Mouse (Mus musculus): ENCODE measurements around the gene Rpl37a. TPM values are rescaled to one million over a fixed set of nuclear protein-coding genes. Genes with fewer than 3 reads are reported as not detected.

The Rpl37a gene
- 1,143 and 1,250 TPM in 2 replicates for polyA plus RNA-seq (2012; rRNA removed)

DNA sequence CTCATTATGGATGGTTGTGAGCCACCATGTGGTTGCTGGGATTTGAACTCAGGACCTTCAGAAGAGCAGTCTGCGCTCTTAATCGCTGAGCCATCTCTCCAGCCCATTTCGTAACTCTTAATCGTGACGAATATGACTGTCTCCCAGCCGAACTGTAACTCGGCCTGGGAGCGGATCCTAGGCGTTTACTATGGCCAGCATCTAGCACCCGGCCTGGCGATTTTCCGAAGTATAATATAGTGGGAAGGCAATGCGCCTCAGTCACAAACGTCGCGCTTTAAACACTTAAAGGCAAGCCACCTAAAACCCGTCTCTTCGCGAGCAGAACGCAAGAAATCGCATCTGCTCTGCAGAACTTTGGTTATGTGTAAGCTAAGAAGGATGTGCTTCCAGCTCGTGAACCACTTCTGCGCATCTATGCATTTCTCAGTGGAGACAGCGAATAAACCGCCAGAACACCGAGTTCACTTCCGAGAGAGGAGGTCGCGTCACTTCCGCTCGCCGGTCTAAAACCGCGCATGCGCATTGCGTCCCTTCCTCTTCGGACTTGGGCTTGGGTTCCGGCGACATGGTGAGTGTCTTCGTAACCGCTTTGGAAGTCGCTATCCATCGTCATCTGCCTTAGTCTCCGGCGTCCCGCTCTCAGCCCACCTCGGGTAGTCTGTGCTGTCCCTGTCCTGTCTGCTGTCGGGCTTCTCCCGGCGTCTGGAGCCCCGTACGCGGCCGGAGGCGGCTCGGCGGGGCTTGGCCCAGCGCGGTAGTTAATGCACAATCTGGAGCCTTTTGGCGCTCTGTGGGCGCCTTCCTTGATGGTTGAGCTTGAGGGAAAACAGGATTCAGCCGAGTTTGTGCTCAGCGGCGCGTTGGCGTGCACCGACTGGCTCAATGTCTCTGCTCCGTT is at the start of gene Rpl37a:
Gene Rpl37a, plus strand, starts transcription at position 538 of the 901 bp plus-strand sequence.

DNA sequence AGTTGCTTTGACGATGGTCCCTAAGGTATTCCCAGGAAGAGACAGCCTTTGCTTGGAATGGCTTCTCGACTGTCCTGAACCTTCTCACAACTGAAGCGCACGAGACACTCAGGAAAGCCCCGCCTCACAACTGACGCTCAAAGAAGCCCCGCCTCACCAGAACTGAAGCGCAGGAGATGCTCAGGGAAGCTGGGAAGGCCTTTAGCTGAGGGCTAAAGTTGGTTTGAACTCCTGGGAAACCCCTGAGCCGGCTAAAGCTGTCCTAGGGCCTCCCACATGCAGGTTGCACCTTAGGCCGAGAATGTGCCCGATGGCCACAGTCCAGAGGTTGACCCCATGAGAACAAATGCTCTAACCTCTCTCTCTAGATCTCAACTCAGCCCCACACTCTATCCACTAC is 10.6 kb upstream of the Rpl37a start, which contains the start of gene Ankar:
Gene Ankar, minus strand, starts transcription at position 101 of the 400 bp plus-strand sequence.

Other genes starting within 250 kb of the Rpl37a start
- 11.1 and 15.6 TPM in 2 replicates for gene March4, start 174.4 kb upstream of the Rpl37a start, polyA plus RNA-seq (2012; rRNA removed)
- gene Smarcal1, start 128.0 kb upstream of the Rpl37a start, polyA plus RNA-seq (2012; rRNA removed), result 46.9 and 47.4 TPM in 2 replicates
- gene Ankar, start 10.7 kb upstream of the Rpl37a start, polyA plus RNA-seq (2012; rRNA removed), result 0.01 TPM in 1 of 2 replicates, not detected in the other
- 219 and 251 TPM in 2 replicates for gene Igfbp2, start 113.2 kb downstream of the Rpl37a start, polyA plus RNA-seq (2012; rRNA removed)
- 46.3 and 59.4 TPM in 2 replicates for gene Igfbp5, start 163.6 kb downstream of the Rpl37a start, polyA plus RNA-seq (2012; rRNA removed)